Mouse (Mus musculus) myocyte (in vitro differentiated cells): ENCODE results near the gene Pard3b. TPM values are rescaled to one million over a fixed set of nuclear protein-coding genes. Genes with fewer than 3 reads are reported as not detected.

ENCODE experiments used
- H3K27me3 ChIP-seq: one replicate; pipeline ENCODE4 v1.6.1; 2011; ENCODE audit not compliant: control insufficient read depth, insufficient read depth, insufficient read length
- H3K36me3 ChIP-seq: one replicate; pipeline ENCODE4 v1.6.1; 2011; ENCODE audit not compliant: control insufficient read depth, insufficient read depth
- H3K4me2 ChIP-seq: one replicate; pipeline ENCODE4 v1.6.1; 2011; ENCODE audit warnings: low read depth, control low read depth
- H3K4me3 ChIP-seq: one replicate; pipeline ENCODE4 v1.5.1; 2011; ENCODE audit warnings: mild to moderate bottlenecking, control low read depth, moderate library complexity
- H3K79me2 ChIP-seq: one replicate; pipeline ENCODE4 v1.6.1; 2011; ENCODE audit not compliant: control insufficient read depth, insufficient read depth
- H3ac ChIP-seq: one replicate; pipeline ENCODE4 v1.6.1; 2011; ENCODE audit not compliant: control insufficient read depth, insufficient read length
- CEBPB ChIP-seq: IDR thresholded peaks from 2 replicates; pipeline ENCODE4 v1.6.1; 2011; ENCODE audit warnings: mild to moderate bottlenecking, moderate library complexity; ENCODE audit not compliant: poor library complexity, insufficient read depth, severe bottlenecking
- E2F4 ChIP-seq: IDR thresholded peaks from one replicate; pipeline ENCODE4 v1.6.1; 2011; ENCODE audit warnings: mild to moderate bottlenecking, control low read depth, moderate library complexity; ENCODE audit not compliant: insufficient read depth
- MAX ChIP-seq: IDR thresholded peaks from one replicate; pipeline ENCODE4 v1.6.1; 2011; ENCODE audit warnings: low read depth, mild to moderate bottlenecking, control low read depth
- MYOD1 ChIP-seq, 3 experiments: IDR thresholded peaks; one replicate each; pipeline ENCODE4 v1.6.1; 2011; ENCODE audit warnings: control low read depth in 2 of 3, low read depth in 2 of 3, mild to moderate bottlenecking in 2 of 3, moderate library complexity in 1 of 3; ENCODE audit not compliant: insufficient read length in 2 of 3, control insufficient read depth in 1 of 3
- MYOG ChIP-seq, 3 experiments: IDR thresholded peaks; one replicate each; pipeline ENCODE4 v1.6.1; 2011; ENCODE audit warnings: control low read depth in 2 of 3, low read depth in 2 of 3, mild to moderate bottlenecking in 2 of 3; ENCODE audit not compliant: insufficient read length in 2 of 3, control insufficient read depth in 1 of 3, insufficient read depth in 1 of 3
- POLR2A ChIP-seq: IDR thresholded peaks from one replicate; pipeline ENCODE4 v1.6.1; 2011; ENCODE audit warnings: low read depth, mild to moderate bottlenecking, control low read depth, moderate library complexity; ENCODE audit not compliant: insufficient read length
- POLR2AphosphoS2 ChIP-seq: IDR thresholded peaks from one replicate; pipeline ENCODE4 v1.6.1; 2011; ENCODE audit warnings: low read depth, control low read depth; ENCODE audit not compliant: insufficient read length
- REST ChIP-seq: IDR thresholded peaks from one replicate; pipeline ENCODE4 v1.6.1; 2011; ENCODE audit warnings: mild to moderate bottlenecking, control low read depth, moderate library complexity; ENCODE audit not compliant: insufficient read depth, insufficient read length
- SRF ChIP-seq: IDR thresholded peaks from one replicate; pipeline ENCODE4 v1.6.1; 2011; ENCODE audit warnings: low read depth; ENCODE audit not compliant: control insufficient read depth, insufficient read length
- TCF12 ChIP-seq: IDR thresholded peaks from one replicate; pipeline ENCODE4 v1.6.1; 2011; ENCODE audit warnings: mild to moderate bottlenecking, control low read depth; ENCODE audit not compliant: poor library complexity, insufficient read depth, severe bottlenecking
- TCF3 ChIP-seq: IDR thresholded peaks from one replicate; pipeline ENCODE4 v1.6.1; 2011; ENCODE audit warnings: low read depth, control low read depth; ENCODE audit not compliant: insufficient read length
- USF1 ChIP-seq: IDR thresholded peaks from one replicate; pipeline ENCODE4 v1.6.1; 2011; ENCODE audit warnings: low read depth, mild to moderate bottlenecking, control low read depth, moderate library complexity
- polyA plus RNA-seq: library from polyadenylated mRNA; unstranded; fragments of >200 nt; fragmentation: generic; extraction: Trizol; gene quantifications from one replicate; pipeline ENCODE4 v1.2.1, GENCODE M21; 2012; ENCODE audit warnings: missing spikeins

The Pard3b gene
- polyA plus RNA-seq, 1 experiment, result 0.17 TPM

DNA sequence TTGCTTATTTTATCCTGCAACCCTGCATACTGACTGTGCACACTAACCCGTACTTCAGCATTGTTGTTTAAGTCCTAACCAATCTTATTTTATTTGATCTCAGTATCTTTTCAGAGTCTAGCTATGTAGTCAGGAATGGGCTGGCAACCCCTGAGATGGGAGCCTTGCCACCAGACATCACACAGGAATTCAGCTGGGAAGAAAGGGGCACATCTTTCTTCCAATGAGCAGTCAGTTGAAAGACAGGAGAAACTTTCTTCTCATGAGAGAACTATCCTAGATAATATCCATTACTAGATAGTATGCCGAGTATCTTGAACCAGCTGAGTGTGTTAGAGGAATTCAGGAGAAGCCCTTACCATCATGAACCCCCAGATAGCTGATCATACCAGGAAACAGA, 985.5 kb downstream of the Pard3b start:
- TF ChIP-seq MAX (no peak), USF1 (no peak), MYOG (IDR thresholded peaks at IDR 0.05; ENCODE audit: control insufficient read depth in 1 of 3, insufficient read depth in 1 of 3, insufficient read length in 2 of 3, low read depth in 2 of 3) (no peak), POLR2A (no peak), POLR2AphosphoS2 (no peak), SRF (no peak), TCF12 (no peak), MYOD1 (IDR thresholded peaks at IDR 0.05; ENCODE audit: control insufficient read depth in 1 of 3, insufficient read length in 2 of 3, low read depth in 2 of 3) (no peak), CEBPB (no peak), REST (no peak), E2F4 (no peak), TCF3 (no peak)
- Histone ChIP-seq H3K4me3 (no peak overlapping the region), H3K4me2 (no peak overlapping the region), H3K27me3 (no peaks in the 10 kb centered on the region), H3K79me2 (no peaks in the 10 kb centered on the region), H3K36me3 (no peaks in the 10 kb centered on the region), H3ac (no peak overlapping the region)

DNA sequence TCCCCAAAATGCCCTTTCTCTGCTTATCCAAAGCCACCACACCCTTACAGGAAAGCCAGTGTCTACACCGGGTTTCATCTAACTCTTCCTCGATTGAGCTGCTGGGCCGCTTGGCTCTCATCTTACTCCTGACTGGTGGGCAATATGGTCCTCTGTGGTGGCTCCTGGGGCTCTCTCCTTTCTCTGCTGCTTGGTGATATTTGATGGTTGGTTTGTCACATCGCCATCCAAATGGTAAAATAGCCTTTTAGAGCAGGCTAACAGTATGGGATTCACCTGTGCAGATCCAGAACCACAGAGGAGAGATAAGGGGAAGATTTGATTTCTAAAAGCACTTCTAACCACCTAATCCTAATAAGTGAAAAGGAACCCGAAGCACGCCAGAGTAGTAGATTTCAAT, 986.2 kb downstream of the Pard3b start:
- no peaks in the 10 kb centered on the region for H3K36me3 ChIP-seq
- no peaks in the 10 kb centered on the region for H3K27me3 ChIP-seq
- TF ChIP-seq TCF12 (no peak), POLR2A (no peak), TCF3 (no peak), MYOD1 (IDR thresholded peaks at IDR 0.05; ENCODE audit: control insufficient read depth in 1 of 3, insufficient read length in 2 of 3, low read depth in 2 of 3) (no peak), MYOG (IDR thresholded peaks at IDR 0.05; ENCODE audit: control insufficient read depth in 1 of 3, insufficient read depth in 1 of 3, insufficient read length in 2 of 3, low read depth in 2 of 3) (no peak), MAX (no peak), REST (no peak), E2F4 (no peak)
- no peaks in the 10 kb centered on the region for H3K79me2 ChIP-seq
- H3ac ChIP-seq, result no peak overlapping the region
- H3K4me2 ChIP-seq, result no peak overlapping the region
- no peak overlapping the region for H3K4me3 ChIP-seq

DNA sequence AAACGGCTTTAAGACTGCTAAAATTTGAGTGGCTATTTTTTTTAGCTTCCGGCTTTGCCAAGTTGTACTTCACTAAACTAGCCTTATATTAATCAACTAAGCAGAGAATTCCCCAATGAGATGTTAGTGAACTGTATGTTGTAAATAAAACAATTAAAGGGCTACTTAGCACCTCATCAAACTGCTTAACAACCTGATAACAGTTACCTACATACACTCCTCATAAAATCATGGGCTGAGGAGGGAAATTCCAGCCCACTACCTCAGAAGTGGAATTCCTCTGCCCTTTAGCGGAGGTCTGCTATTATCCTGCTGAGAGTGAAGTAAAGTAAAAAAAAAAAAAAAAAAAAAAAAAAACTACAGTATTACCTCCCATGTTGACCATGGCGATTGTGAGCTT, 986.7 kb downstream of the Pard3b start:
- Histone ChIP-seq H3K4me2 (no peak overlapping the region), H3K4me3 (no peak overlapping the region), H3K79me2 (no peaks in the 10 kb centered on the region), H3ac (no peak overlapping the region), H3K27me3 (no peaks in the 10 kb centered on the region), H3K36me3 (no peaks in the 10 kb centered on the region)
- TF ChIP-seq POLR2AphosphoS2 (no peak), MYOD1 (IDR thresholded peaks at IDR 0.05; ENCODE audit: control insufficient read depth in 1 of 3, insufficient read length in 2 of 3, low read depth in 2 of 3) (no peak)

DNA sequence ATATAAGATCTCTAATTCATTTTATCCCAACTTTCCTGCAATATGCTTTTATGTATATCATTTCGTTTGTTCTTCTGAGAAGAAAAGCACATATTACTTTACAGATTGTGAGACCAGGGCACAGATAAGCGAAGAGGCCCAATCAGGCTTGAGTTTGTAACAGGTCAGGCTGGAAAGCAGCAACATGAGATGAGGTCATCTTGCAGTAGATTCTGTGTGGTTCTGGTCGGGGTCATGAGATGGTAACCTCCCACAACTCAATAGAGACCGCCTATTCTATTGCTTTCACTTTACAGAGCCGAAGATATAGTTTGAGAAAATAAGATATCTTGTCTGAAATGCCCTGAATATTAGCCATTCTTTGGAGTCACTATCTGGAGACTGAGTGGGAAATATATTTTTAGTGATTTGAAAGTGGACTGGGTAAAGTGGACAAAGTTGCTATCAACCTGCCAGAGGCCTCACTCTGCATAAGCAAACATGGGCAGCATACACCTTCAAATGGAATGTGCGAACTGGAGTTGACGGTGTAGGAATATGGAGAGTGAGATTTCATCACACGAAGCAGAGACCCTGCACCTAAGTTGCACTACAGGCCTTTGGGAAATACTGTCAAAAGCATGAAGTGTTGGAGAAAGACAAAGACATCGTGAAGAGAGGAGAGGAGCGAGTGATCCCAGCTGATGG, 987.3 kb downstream of the Pard3b start:
- no peaks in the 10 kb centered on the region for H3K79me2 ChIP-seq
- H3K36me3 ChIP-seq, result no peaks in the 10 kb centered on the region
- no peak overlapping the region for H3K4me2 ChIP-seq
- no peak overlapping the region for H3K4me3 ChIP-seq
- no peak overlapping the region for H3ac ChIP-seq
- no peak for TF ChIP-seq POLR2A
- TF ChIP-seq REST, result no peak
- TF ChIP-seq MYOG (IDR thresholded peaks at IDR 0.05; ENCODE audit: control insufficient read depth in 1 of 3, insufficient read depth in 1 of 3, insufficient read length in 2 of 3, low read depth in 2 of 3), result no peak
- no peak for TF ChIP-seq CEBPB
- TF ChIP-seq TCF12, result no peak
- no peak for TF ChIP-seq SRF
- no peaks in the 10 kb centered on the region for H3K27me3 ChIP-seq

DNA sequence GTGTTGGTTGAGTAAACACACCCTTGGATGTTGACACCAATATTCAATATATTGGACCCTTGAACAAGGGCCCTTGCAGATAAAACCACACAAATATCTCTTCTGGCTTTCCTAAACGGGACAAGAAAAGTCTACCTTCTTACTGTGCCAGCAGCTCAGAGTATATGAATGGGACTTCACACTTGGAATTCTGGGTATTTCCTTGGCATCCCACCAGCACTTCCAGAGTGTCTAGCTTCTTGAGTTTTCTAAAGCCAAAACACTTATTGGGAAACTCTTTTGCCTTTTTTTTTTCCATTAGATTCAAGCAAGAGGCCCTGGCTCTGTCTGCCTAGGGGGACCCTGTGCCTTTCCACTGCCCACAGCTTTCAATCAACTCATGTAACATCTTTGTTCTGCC, 991.3 kb downstream of the Pard3b start:
- H3ac ChIP-seq, result no peak overlapping the region
- no peak overlapping the region for H3K4me2 ChIP-seq
- H3K4me3 ChIP-seq, result no peak overlapping the region
- no peaks in the 10 kb centered on the region for H3K79me2 ChIP-seq
- H3K36me3 ChIP-seq, result no peaks in the 10 kb centered on the region
- no peak for TF ChIP-seq MYOD1 (IDR thresholded peaks at IDR 0.05; ENCODE audit: control insufficient read depth in 1 of 3, insufficient read length in 2 of 3, low read depth in 2 of 3)
- H3K27me3 ChIP-seq, result no peaks in the 10 kb centered on the region
